Mouse (Mus musculus) bone marrow, adult 2 months (tissue): ENCODE data around the gene Pus3.

Experiments used
- CTCF ChIP-seq: fragments of 200-500 bp; IDR thresholded peaks from 2 replicates; pipeline ENCODE4 v1.5.1; 2011; ENCODE audit warnings: low read length, control low read depth; ENCODE audit not compliant: control insufficient read depth, insufficient read depth
- POLR2A ChIP-seq: fragments of 200-500 bp; IDR thresholded peaks from 2 replicates; pipeline ENCODE4 v1.6.1; 2011; ENCODE audit warnings: low read depth, mild to moderate bottlenecking, control low read depth, low read length, borderline replicate concordance; ENCODE audit not compliant: control insufficient read depth

DNA sequence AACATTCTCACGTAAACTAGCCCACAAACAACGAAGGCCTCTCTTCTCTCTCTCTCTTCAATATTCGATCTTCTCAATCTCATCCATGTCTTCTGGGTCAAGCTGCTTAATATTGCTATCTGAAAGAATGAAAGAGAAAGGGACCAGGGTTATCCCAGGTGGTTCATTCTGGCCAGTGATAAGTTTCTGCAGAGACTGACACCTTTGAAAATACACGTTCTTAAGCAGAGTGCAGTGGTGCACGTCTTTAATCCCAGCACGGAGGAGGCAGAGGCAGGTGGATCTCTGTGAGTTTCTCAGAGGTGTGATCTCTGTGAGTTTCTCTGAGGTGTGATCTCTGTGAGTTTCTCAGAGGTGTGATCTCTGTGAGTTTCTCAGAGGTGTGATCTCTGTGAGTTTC is 16.5 kb upstream of the Pus3 start:
- TF ChIP-seq CTCF (no peak), POLR2A (no peak)
